Mouse (Mus musculus) stomach, postnatal 0 days (tissue): ENCODE measurements at regions not wholly inside any gene's neighbourhood (a gene's known extent, or its start where the extent isn't known, plus 50 kb on each side); places are given as distances from the start of the nearest gene placed in this dataset.

Source experiments
- CTCF ChIP-seq: IDR thresholded peaks from 2 replicates; pipeline ENCODE4 v1.5.1; 2016; ENCODE audit warnings: antibody characterized with exemption, low read depth, mild to moderate bottlenecking, moderate library complexity
- EP300 ChIP-seq: optimal IDR thresholded peaks from 2 replicates; pipeline ENCODE3; 2016; ENCODE audit warnings: antibody characterized with exemption

- no peak for TF ChIP-seq CTCF
- no peak for TF ChIP-seq EP300
Measured at GRCm38 (mm10) chr14:103966293-103966692, 122.1 kb upstream of the Ednrb start.
